Mouse (Mus musculus) urinary bladder, adult 2 months (tissue): Measurements from ENCODE around the gene Hist1h4c. TPM values are rescaled to one million over a fixed set of nuclear protein-coding genes. Genes with fewer than 3 reads are reported as not detected.
"Not testable (repeated sequence)": the region's sequence is repeated elsewhere in the genome, so short reads cannot be mapped to it uniquely, and the experiment has no call there.

Experiments
- DNase-seq: peaks from one replicate; pipeline ENCODE4 v3.0.0; 2022; ENCODE audit warnings: low spot score
- polyA plus RNA-seq: library from polyadenylated mRNA; depleted of rRNA; stranded (reverse); fragments of >200 nt; gene quantifications from 2 replicates; pipeline ENCODE4 v1.2.3, GENCODE M21; 2012

Hist1h4c gene
- polyA plus RNA-seq, 1 experiment, result 0.47 TPM

GRCm38 (mm10) chr13:23695514-23695913, 2.7 kb downstream of the Hist1h4c start, which contains the start of gene Hist1h1t:
Hist1h1t (plus strand) TSS chr13:23695814.
- DNase-seq, result no peak

- no peak for DNase-seq
Measured at GRCm38 (mm10) chr13:23694956-23695355, 3.3 kb downstream of the Hist1h4c start.

- DNase-seq, result no peak
Measured at GRCm38 (mm10) chr13:23693856-23694440, 4.3 kb downstream of the Hist1h4c start.

GRCm38 (mm10) chr13:23689459-23689858, 8.8 kb downstream of the Hist1h4c start:
- DNase-seq, result no peak

GRCm38 (mm10) chr13:23688956-23689355, 9.3 kb downstream of the Hist1h4c start:
- no peak for DNase-seq

- no peak for DNase-seq
Measured at GRCm38 (mm10) chr13:23687907-23688306, 10.3 kb downstream of the Hist1h4c start.

- no peak for DNase-seq
Measured at GRCm38 (mm10) chr13:23687181-23687580, 11.1 kb downstream of the Hist1h4c start.

- DNase-seq, result no peak
Measured at GRCm38 (mm10) chr13:23685966-23686365, 12.3 kb downstream of the Hist1h4c start.

GRCm38 (mm10) chr13:23685121-23685861, 13.0 kb downstream of the Hist1h4c start:
- no peak for DNase-seq

GRCm38 (mm10) chr13:23684295-23684945, 13.8 kb downstream of the Hist1h4c start:
- not testable (repeated sequence) for DNase-seq

- DNase-seq, result peak; percentile 61
Measured at GRCm38 (mm10) chr13:23683755-23684281, 14.4 kb downstream of the Hist1h4c start, which contains the start of the genes Hist1h2ac and Hist1h2bc. Hist1h2ac (minus strand) TSS chr13:23683948. Hist1h2bc (plus strand) TSS chr13:23684199.

GRCm38 (mm10) chr13:23682947-23683754, 15.1 kb downstream of the Hist1h4c start:
- not testable (repeated sequence) for DNase-seq

GRCm38 (mm10) chr13:23682623-23682946, 15.7 kb downstream of the Hist1h4c start:
- no peak for DNase-seq

GRCm38 (mm10) chr13:23681990-23682582, 16.2 kb downstream of the Hist1h4c start:
- DNase-seq, result no peak

- DNase-seq, result no peak
Measured at GRCm38 (mm10) chr13:23662536-23662935, 35.7 kb downstream of the Hist1h4c start.

- DNase-seq, result no peak
Measured at GRCm38 (mm10) chr13:23659636-23660366, 38.5 kb downstream of the Hist1h4c start.
